Mouse (Mus musculus) CD4-positive naive resting alpha-beta T cell, adult 57 days (primary cell): Measurements from ENCODE around the gene Rfx8. TPM values are rescaled to one million over a fixed set of nuclear protein-coding genes. Genes with fewer than 3 reads are reported as not detected.

Experiments used
- total RNA-seq: library from RNA; stranded (reverse); gene quantifications from one replicate; pipeline ENCODE4 v1.2.4, GENCODE M21; 2023

The Rfx8 gene
- total RNA-seq: not detected

GRCm38 (mm10) chr1:39720632-39721350 lies at the start of gene Rfx8:
Gene Rfx8 (minus strand): TSS chr1:39720997.

GRCm38 (mm10) chr1:39651241-39651548 lies 69.6 kb downstream of the Rfx8 start, which contains the start of gene Creg2:
Gene Creg2 (minus strand): TSS chr1:39651474.

Other genes starting within 250 kb of the Rfx8 start
- 3.3 TPM for gene Tbc1d8, start 242.2 kb downstream of the Rfx8 start, total RNA-seq
- 27.4 TPM for gene Cnot11, start 186.0 kb downstream of the Rfx8 start, total RNA-seq
- 34.0 TPM for gene Rnf149, start 143.6 kb downstream of the Rfx8 start, total RNA-seq
- gene Creg2, start 69.5 kb downstream of the Rfx8 start, total RNA-seq: not detected
- gene Gm3646, start 84.3 kb upstream of the Rfx8 start, total RNA-seq: not detected
- 336 TPM for gene Map4k4, start 179.9 kb upstream of the Rfx8 start, total RNA-seq